Mouse (Mus musculus) forebrain, embryonic 10.5 days (tissue): Measurements from ENCODE around the gene Hadh. TPM values are rescaled to one million over a fixed set of nuclear protein-coding genes. Genes with fewer than 3 reads are reported as not detected.
A peak's percentile ranks its signal among the peaks of the same experiment; 100 is the strongest.

Experiments used
- DNase-seq: peaks from one replicate; pipeline ENCODE4 v3.0.0-alpha.2; 2017; ENCODE audit warnings: low spot score; ENCODE audit errors: extremely low spot score
- H3K27ac ChIP-seq: fragments of 300-500 bp; sonication (generic); 2 replicates; pipeline ENCODE4 v1.5.1; 2016; ENCODE audit warnings: mild to moderate bottlenecking
- H3K27me3 ChIP-seq: fragments of 300-500 bp; sonication (generic); 2 replicates; pipeline ENCODE4 v1.6.1; 2016; ENCODE audit warnings: mild to moderate bottlenecking; ENCODE audit not compliant: poor library complexity, severe bottlenecking
- H3K36me3 ChIP-seq: fragments of 300-500 bp; sonication (generic); replicated peaks from 2 replicates; pipeline ENCODE4 v1.6.1; 2016; ENCODE audit warnings: mild to moderate bottlenecking, moderate library complexity
- H3K4me1 ChIP-seq: fragments of 300-500 bp; sonication (generic); 2 replicates; pipeline ENCODE4 v1.6.1; 2016
- H3K4me3 ChIP-seq: fragments of 300-500 bp; sonication (generic); 2 replicates; pipeline ENCODE4 v1.5.1; 2016; ENCODE audit warnings: mild to moderate bottlenecking, moderate library complexity
- H3K9me3 ChIP-seq: fragments of 300-500 bp; sonication (generic); 2 replicates; pipeline ENCODE4 v1.6.1; 2016; ENCODE audit warnings: mild to moderate bottlenecking, moderate library complexity
- WGBS: fragments of 180-500 bp; shearing (Covaris S2); methylation state at CpG from one replicate; pipeline ENCODE4 v1.1.7; 2016; 5-methylcytosine and 5-hydroxymethylcytosine counted together
- polyA plus RNA-seq: library from polyadenylated mRNA; unstranded; fragments of >200 nt; fragmentation: Nextera tagmentation; extraction: Ambion mirVana; gene quantifications from 2 replicates; pipeline ENCODE4 v1.2.1, GENCODE M21; 2016

Gene Hadh
- polyA plus RNA-seq, 1 experiment from 2014 or later = 87.0 TPM

DNA sequence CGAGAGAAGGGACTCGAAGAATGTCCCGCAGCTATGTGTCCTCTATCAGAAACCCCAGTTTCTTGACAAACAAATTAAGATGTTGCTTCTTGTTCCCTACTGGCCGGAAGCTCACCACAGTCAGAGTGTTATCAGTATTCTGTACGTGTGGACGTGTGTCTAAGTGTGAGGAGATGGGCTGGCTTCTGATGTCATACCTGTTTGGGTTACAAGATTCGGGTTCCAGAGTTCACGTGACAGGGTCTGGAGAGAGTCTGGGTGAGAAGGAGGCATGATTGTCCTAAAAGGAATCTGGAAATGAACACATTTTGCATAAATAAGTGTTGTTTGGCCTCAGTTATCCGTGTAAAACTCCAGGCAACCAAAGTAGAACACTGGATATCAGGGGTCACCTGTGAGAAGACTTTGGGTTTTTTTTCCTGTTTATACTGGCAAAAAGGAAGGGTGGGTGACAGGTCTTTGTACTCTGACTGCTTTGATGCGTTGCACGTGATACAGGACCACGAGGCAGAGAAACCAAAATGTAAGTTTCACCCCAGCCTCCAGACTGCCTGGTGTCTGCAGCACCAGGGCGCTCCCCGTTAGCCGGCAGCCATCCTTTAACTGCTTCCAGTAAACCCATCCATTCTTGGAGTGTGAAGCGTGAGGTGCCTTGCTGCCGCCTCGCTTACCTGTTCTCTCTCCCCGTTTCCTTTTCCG lies 72.2 kb downstream of the Hadh start:
- DNase-seq = no peak
- H3K4me1 ChIP-seq = peaks cover 46% of the 10 kb centered on the region
- H3K27ac ChIP-seq = peak overlapping the region; percentile 40
- H3K9me3 ChIP-seq = no peaks in the 10 kb centered on the region
- H3K4me3 ChIP-seq = no peak overlapping the region
- peaks cover 39% of the 10 kb centered on the region for H3K36me3 ChIP-seq
- 67% methylated on average over 20 of the region's 20 CpGs for WGBS
- H3K27me3 ChIP-seq = no peaks in the 10 kb centered on the region

DNA sequence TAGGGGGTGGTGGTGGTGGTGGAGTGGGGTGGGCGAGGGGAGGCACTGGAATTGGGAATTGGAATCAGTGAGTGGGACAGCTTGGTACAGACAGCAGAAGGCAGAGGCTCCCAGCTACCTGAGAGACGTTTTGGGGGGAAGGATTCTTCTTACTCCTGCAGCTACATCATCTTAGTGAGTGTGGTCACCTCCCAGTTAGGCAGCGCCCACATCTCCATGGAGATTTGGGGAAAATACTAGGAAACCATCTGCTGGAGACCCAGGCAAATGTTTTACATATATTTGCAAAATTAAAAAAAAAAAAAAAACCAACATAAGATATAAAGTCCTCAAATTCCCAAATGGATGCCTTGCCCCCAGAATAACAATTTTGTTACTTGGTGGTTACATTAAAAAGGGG lies 72.9 kb downstream of the Hadh start:
- 83% methylated on average over 3 of the region's 3 CpGs for WGBS
- H3K4me1 ChIP-seq = peaks cover 52% of the 10 kb centered on the region

DNA sequence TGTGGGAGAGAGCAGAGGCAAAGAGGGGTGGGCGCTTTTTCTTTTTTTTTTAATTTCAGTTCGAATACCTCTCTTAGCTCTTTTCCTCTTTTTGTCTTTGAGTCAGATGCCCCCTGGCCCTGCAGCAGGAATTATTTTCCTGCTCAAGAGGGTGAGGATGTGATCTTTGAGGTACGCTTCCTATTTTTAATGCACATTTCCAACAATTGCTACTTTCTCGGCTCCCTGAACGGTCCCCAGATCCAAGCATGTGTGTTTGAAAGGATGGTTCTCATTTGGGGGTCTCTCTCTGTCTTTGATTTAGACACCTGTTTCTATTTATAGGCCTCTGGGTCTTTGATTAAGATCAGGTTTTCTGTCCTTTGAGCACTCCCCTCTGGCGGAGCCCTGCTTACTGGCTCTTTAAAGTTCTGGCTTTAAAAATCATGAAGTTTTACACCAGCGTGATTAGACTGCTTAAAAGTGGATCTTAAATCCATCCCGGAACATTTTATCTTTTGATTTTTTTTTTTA lies 75.3 kb downstream of the Hadh start:
- no peak for DNase-seq
- Histone ChIP-seq H3K27ac (0 out of 2 replicates have a peak overlapping the region, but pooled peaks have one; percentile 17), H3K27me3 (no peaks in the 10 kb centered on the region), H3K9me3 (no peaks in the 10 kb centered on the region), H3K36me3 (peaks cover 44% of the 10 kb centered on the region), H3K4me3 (no peak overlapping the region), H3K4me1 (peaks cover 35% of the 10 kb centered on the region)
- WGBS = 63% methylated on average over 8 of the region's 8 CpGs

More for the DNA sequence above, 72.9 kb downstream of the Hadh start:
- Histone ChIP-seq H3K36me3 (peaks cover 39% of the 10 kb centered on the region), H3K27ac (no peak overlapping the region), H3K4me3 (no peak overlapping the region), H3K9me3 (no peaks in the 10 kb centered on the region), H3K27me3 (no peaks in the 10 kb centered on the region)
- DNase-seq = no peak

DNA sequence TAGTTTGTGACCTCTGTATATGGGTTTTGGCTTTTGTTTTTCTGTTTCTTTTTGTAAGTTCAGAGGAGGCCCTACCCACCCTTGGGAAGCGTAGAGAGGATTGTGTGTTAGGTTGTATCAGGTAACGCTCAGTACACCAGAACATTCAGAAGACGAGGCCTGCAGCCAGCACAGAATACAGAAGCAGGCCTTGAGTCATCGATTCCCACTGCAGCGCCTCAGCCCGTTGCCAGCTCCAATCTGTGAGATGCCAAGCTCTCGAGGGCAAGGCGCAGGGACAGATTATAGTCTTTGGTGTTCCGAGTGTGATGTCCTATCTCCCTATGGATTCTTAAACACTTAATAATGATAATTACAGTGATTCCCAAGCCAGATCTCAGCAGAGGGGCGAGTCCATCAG lies 75.9 kb downstream of the Hadh start:
- 74% methylated on average over 10 of the region's 10 CpGs for WGBS
- Histone ChIP-seq H3K9me3 (no peaks in the 10 kb centered on the region), H3K27ac (0 out of 2 replicates have a peak overlapping the region, but pooled peaks have one; percentile 17), H3K4me1 (peaks cover 40% of the 10 kb centered on the region), H3K27me3 (no peaks in the 10 kb centered on the region), H3K4me3 (no peak overlapping the region), H3K36me3 (peaks cover 49% of the 10 kb centered on the region)
- DNase-seq = no peak

DNA sequence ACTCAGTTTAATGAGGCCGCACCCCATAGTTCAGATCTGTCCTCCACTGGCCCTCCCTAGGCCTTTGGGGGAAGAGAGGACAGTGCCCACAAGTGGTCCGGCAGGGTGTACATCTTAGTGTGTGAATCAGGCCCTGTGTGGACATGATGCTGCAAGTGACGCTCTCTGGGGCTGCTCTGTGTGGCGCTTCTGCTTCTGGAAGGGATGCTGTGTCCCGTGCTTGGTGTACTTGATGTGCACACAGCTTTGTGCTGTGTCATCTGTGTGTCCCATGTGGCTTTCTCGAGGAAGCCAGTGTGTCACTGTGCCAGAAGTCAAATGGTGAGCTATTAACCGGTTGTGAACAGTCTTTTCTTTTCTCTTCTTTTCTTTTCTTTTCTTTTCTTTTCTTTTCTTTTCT lies 80.4 kb downstream of the Hadh start:
- no peaks in the 10 kb centered on the region for H3K9me3 ChIP-seq
- H3K36me3 ChIP-seq = peaks cover 77% of the 10 kb centered on the region
- no peak for DNase-seq
- no peak overlapping the region for H3K4me3 ChIP-seq
- H3K27ac ChIP-seq = no peak overlapping the region
- peaks cover 44% of the 10 kb centered on the region for H3K4me1 ChIP-seq
- H3K27me3 ChIP-seq = no peaks in the 10 kb centered on the region
- 85% methylated on average over 7 of the region's 7 CpGs for WGBS

DNA sequence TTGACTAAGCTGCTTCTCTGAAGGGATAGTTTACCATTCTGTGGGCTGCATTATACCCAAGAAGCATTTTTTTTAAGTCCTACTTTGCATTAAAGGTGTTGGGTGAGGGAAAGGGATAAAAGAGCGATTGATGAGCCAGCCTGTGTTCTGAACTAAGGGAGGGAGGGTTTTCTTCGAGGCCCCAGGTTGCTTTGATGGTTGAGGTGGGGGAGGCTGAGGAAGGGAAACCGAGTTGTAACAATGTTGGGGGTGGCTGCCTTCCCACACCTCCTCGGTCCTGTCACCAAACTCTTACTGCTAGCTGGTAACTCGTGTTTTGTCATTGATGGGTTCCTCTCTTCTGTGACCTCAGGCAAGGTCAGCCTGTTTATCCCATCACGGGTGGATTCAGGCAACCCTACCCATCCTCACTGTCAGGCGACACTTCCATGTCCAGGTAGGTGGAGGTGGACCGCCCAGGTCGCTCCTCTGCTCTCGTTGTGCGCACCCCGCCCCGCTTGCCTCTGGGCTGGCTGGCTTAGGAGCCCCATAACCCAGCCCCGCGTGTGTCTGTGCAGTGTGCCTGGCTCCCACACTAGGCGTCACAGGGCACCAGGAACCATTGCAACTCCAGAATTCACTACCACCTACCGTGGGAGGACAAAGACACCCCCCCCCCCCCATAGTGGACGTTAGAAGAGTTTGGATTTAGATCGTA lies 81.1 kb downstream of the Hadh start:
- H3K9me3 ChIP-seq = no peaks in the 10 kb centered on the region
- no peak for DNase-seq
- 87% methylated on average over 19 of the region's 19 CpGs for WGBS
- H3K36me3 ChIP-seq = peaks cover 78% of the 10 kb centered on the region
- peaks cover 37% of the 10 kb centered on the region for H3K4me1 ChIP-seq
- H3K4me3 ChIP-seq = no peak overlapping the region
- no peaks in the 10 kb centered on the region for H3K27me3 ChIP-seq
- H3K27ac ChIP-seq = no peak overlapping the region

DNA sequence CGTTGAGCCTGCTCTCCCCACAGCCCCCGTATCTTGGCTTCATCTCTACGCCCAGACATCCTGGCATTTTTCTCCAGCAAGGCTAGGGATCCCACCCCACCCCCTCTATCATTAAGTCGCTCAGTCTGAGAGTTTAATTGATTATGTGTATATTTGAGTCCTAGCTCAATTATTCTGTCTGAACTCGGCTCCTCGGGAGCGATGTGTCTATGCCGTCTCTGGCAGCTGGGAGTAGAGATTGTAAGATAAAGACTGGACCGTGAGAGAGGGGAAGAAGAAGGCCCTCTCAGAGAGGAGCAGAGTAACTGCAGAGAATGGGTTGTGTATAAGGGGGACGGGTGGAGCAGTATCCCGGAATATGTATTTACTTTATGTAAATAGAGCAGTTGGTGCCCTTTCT lies 81.7 kb downstream of the Hadh start:
- no peak overlapping the region for H3K4me3 ChIP-seq
- no peaks in the 10 kb centered on the region for H3K9me3 ChIP-seq
- 81% methylated on average over 11 of the region's 11 CpGs for WGBS
- DNase-seq = no peak
- peaks cover 78% of the 10 kb centered on the region for H3K36me3 ChIP-seq
- H3K4me1 ChIP-seq = peaks cover 32% of the 10 kb centered on the region
- no peak overlapping the region for H3K27ac ChIP-seq
- no peaks in the 10 kb centered on the region for H3K27me3 ChIP-seq

DNA sequence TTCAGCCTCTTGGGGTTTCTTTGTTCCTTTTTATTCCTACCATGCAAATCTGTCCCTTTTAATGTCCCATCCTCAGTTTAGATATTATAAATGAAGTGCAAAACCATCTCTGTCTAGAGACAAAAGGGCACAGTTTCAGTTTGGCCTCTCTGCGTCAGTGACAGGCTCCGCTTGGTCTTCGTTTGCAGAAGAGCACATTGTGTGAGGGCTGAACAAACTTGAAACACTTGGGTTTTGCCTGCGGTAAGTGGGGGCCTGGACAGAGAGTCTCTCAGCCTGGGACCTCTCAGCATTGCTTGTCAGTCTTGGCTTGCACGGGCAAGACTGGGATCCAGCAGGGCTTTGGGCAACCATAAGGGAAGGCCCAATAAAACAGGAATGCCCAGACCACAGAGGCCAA lies 85.7 kb downstream of the Hadh start:
- Histone ChIP-seq H3K36me3 (peaks cover 61% of the 10 kb centered on the region), H3K4me1 (peaks cover 32% of the 10 kb centered on the region), H3K27me3 (no peaks in the 10 kb centered on the region), H3K27ac (no peak overlapping the region), H3K9me3 (no peaks in the 10 kb centered on the region), H3K4me3 (no peak overlapping the region)
- WGBS = 84% methylated on average over 5 of the region's 5 CpGs
- DNase-seq = no peak

Other genes with a start within 250 kb of the Hadh start
- gene Lef1, start 161.6 kb downstream of the Hadh start, polyA plus RNA-seq = 48.3 and 50.7 TPM in 2 replicates
- gene Cyp2u1, start 31.1 kb upstream of the Hadh start, polyA plus RNA-seq = 1.3 and 1.6 TPM in 2 replicates
- 0.97 and 1.0 TPM in 2 replicates for gene Sgms2, start 219.3 kb upstream of the Hadh start, polyA plus RNA-seq